Mouse (Mus musculus): ENCODE results near the gene Pou2f1.

- no peak for TF ChIP-seq CTCF (IDR thresholded peaks at IDR 0.05; ENCODE audit: low read depth)
- TF ChIP-seq EP300 (IDR thresholded peaks at IDR 0.05; ENCODE audit: low read depth) = no peak
Measured at GRCm38 (mm10) chr1:165866630-165867280, 135.7 kb downstream of the Pou2f1 start.

All from liver, postnatal 0 days (tissue).